Mouse (Mus musculus) ES-Bruce4 (cell line): ENCODE measurements around the gene Bsg.

ENCODE experiments used
- CTCF ChIP-seq: IDR thresholded peaks from one replicate; pipeline ENCODE4 v1.8.1; 2011; ENCODE audit warnings: low read depth, low read length
- EP300 ChIP-seq: IDR thresholded peaks from 2 replicates; pipeline ENCODE4 v1.6.1; 2011; ENCODE audit warnings: low read depth, low read length; ENCODE audit not compliant: insufficient read depth

DNA sequence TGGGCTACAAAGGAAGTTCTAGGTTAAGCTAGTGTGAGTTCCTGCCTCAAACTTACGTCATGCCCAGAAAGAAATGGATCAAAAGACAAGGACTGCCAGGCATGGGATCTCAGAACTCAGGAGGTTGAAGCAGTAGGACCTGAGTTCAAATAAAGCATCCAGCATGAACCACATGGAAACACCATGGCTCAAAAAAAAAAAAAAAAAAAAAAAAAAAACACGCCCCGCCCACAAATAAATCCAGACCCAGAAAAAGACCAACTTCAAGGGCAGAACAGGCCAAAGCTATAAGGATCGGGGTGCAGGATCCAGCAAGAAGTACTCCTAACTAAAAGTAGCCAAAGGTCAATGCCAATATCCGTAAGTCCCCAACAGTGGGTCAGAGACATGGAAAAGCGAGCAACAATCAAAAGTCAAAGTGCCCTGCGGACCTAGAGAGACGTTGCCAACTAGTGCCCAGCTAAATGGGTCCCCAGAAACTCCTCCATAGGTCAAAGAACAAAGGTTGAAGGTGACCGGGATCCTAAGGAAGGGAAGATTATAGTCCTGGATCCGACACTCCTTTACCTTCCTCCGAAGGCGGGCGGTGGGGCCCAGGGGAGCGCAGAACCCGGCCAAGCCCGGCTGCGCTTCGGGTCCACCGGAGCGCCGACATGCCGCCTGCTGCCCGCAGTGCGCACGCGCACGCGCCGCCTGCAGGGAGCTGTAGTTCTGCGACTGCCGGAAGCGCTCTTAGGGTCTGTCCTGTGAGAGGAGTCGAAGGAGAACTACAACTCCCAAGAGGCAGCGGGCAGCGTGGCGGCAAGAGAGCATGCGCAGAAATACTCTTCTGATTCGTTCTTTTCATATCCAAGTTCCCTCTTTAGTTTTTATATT is 41.8 kb downstream of the Bsg start, which contains the start of gene Polrmt:
- TF ChIP-seq CTCF: no peak
- TF ChIP-seq EP300: no peak
